Mouse (Mus musculus) A20 (cell line): ENCODE results near the gene Oaf.

Experiments
- DNase-seq: peaks from one replicate; pipeline ENCODE4 v3.0.0-alpha.2; 2011; ENCODE audit warnings: low read depth, low spot score

Oaf gene

DNA sequence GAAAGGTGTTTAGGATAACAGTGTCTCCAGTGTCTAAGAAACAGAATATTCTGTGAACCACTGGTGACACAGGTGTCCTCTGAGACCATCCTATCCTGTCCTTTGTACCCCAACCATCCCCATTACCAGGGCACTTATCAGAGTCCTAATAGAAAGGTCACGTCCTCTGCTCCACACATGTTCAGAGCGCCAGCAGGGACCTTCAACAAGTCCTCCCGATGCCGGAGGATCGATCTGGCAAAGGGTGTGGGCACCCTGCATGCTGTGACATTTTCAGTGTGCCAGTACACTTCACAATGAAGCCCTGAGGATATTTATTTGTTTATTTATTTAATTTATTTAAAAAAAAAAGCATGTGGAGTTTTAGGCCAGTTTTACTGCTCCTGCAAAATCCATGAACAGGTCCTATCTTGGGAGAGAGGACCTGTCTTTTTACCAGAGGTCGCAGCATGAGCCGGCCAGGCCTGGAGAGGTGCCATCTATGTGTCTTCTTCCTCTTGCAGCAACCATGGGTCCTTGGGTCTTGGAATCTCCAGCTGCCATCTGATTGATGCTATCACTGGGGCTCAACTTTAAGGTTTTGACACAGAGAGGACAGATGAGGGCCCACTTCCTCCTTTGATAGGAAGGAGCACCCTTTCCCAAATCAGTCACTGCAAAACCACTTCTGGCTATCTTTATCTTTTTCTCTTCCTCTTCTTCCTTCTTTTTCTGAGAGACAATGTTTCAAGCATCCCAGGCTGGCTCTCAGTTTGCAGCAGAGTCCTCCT, 6.3 kb upstream of the Oaf start:
- DNase-seq, result no peak

DNA sequence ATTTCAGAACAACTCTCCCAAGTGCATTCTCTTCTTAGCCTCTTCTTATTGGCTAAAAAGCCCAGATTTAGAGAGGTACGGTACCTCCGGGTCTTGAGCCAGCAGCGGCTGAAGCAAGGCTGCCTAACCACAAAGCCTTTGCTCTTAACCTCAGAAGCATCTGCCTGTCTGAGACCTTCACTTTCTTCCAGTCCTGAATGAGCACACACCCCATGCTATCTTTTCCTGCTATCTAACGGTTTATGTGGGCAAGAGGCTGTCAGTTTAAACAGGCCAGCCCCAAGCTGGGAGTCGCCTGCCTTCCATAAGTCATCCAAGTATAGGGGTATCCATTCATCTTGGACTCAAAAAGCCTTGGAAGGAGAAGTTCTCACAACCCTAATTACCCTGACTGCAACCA, 2.7 kb upstream of the Oaf start:
- no peak for DNase-seq

DNA sequence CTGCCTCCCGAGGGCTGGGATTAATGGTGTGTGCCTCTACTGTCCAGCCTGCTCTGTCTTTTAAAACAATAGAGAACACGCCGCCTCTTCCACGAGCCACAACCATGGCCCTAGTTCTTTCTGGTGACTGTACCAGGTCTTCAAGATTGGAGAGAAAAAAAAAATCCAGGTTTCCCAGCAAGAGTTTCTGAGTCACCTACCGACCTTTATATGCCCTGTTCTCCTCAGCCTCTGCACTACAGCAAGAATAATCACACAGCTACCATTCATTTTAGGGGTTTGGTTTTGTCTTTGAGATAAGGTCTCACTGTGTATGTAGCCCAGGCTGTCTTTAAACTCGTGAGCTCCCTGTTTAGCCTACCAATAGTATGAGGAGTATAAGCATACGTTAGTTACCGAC, 2.3 kb upstream of the Oaf start:
- DNase-seq, result no peak

DNA sequence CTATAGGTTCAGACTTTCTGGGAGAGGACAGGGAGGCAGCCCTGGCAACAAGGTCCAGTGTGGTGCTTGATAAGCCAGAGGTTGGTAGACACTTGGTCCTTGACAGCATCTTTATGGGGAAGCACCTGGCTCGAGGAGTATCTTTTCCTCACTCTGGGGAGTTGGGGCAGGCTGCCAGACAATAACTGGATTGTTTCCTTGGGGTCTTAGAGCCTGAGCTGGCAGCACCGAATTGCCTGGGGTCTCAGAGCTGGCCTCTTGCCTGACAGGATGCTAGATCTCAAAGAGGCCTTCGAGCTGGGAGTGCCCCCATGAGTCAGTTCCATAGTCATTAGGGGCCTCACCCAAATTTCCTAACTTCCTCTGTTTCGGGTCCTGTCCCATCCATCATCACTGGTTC, 1.6 kb upstream of the Oaf start:
- DNase-seq, result no peak

DNA sequence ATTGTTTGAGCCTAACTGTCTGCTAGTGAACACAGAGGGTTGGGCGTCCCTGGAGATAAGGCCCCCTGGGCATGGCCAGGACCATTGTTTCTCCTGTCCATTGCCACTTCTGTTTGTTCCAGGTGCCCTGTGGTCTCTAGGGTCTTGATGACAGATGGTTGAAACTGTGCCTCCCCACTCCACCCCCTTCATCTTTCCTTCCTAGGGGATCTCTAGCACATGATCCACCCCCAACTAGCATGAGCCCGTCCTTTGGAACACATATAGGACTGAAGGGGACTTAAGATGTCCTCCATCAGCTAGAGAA, 836 bp upstream of the Oaf start:
- DNase-seq, result no peak

DNA sequence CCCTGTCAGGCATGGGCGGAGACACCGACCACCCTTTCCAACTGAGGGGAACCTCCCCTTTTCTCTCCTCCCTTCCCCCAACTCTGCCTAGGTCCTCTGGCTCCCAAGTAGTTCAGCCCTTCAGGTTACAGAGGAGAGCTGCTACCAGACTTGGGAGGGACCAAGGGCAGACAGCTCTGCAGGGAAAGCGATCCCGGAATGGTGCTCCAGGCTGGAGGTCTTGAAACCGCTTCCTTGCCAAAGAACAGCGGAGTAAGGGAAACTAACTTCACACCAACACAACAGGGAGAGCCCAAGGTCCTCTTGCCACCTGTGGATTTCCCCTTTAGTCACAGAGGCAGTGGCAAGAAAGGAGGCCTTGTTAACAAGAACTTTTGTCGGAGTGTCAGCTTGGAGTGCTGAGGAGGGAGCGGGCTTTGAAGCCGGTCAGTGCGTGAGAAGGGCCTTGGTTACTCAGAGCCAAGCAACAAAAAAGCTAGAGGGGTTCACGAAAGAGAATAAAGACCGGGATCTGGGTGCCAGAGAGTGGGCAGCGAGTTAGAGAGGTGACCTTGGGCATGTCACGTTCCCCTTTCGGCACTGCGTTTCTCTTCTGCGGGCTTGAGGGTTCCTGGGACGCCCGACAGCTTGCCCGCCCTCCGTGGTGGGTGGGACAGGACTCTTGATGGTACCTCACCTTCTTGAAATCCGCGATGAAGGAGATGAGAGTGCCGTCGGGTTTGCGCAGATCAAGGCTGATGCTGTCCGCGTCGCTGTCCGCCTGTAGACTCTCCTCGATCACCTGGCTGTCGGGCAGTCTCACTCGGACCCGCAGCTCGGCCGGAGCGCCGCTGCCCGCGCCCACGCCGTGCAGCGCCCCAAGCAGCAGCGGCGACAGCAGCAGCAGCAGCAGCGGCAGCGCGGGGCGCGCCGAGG, 823 bp downstream of the Oaf start:
- no peak for DNase-seq

DNA sequence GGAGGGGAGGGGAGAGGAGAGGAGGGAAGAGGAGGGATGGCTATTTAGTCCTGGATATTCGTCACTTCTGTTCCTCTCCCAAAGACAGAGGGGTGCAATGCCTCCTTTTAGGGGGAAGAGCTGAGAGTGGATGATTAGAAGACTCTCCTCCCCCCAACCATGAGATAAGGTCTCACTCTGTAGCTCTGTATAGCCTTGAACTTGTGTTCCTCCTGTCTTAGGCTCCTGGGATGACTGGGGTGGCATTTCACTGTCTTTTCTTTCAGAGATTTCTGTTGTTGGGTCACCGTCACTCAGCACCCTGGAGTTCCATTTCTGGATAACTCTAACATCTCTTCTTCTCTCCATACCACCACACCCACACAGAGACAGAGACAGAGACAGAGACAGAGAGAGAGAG, 1.5 kb downstream of the Oaf start:
- DNase-seq, result no peak

DNA sequence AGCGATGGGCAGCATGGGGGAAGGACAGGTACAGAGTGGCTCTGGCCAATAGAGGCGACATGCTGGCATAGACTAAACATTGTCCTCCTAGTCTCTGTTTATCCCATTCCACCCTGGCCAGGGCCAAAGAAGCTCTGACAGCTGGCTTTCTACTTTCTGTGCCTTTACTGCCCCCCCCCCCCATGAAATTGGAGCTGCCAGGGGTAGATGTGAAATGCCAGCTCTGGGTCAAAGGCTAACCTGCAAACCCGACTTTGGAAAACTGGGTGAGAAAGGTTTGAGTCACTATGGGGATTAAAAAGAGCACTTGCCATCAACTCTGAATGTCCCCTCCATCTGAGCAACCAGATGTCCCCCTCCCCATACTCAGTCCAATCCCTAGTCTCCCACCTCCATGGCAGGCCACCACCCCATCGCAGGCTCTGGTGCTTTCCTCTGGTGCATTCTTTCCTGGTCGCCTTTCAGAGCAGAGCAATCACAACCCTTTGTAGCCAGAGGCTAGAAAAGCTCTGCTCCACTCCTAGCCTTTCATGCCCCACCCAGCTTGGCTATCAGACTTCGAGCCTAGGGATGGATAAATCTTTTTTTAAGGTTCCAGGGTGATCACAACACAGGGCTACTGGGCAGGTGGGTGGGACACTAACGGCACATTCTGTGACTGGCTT, 2.5 kb downstream of the Oaf start:
- DNase-seq, result no peak

DNA sequence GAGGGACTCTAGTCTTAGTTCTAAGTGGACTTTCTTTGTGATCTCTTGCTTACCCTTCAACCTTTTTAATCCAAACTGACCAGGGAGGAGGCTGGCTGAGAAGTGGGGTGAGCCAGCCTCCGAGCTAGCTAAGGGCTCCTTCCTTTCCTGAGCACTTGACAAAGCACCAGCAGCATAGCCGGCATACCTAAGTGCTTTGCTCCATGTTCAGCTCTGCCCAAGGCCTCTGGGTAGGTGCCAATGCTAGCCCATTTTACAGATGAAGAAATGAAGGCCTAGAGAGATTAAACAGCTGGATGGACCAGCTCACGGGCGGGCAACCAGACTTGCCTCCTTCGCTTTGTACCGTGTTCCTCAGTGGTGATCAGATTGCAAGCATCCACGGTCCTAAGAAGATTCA, 3.1 kb downstream of the Oaf start:
- no peak for DNase-seq

DNA sequence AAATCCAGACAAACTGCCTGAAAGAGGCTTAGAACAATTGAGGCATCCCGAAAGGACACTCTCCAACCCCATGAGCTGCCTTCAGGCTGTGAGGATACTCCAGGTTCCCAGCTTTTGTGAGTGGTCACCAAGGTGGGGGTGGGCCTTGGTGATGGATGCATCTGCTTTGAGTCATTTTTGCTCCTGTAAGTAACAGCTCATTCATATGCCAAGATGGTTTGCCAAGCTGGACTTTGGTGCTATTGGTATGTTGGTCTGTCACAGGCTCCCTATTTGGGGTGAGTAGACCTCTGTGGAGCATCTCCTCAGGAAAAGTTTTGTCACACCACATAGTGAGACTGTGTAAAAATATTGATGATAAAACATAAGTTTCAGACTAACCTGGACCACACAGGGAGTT, 3.6 kb downstream of the Oaf start:
- DNase-seq, result no peak

DNA sequence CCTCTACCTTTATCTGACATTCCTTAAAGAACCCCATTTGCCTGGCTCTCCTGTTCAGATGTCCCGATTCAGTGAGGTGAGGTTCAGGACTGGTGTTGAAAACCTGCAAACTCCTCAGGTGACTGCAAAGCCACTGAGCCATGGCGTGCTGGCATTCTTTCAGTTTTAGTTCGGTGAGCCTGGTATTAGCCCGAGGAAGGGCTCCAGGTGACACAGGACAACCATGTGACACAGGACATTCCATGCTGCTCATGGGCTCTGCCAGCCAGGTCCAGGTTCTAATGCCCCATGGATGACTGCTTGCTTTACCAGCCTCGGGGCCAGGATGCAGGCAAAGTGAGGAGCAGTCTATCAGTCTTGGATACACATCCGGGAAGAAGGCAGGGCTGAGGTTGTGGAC, 4.4 kb downstream of the Oaf start:
- DNase-seq, result no peak

DNA sequence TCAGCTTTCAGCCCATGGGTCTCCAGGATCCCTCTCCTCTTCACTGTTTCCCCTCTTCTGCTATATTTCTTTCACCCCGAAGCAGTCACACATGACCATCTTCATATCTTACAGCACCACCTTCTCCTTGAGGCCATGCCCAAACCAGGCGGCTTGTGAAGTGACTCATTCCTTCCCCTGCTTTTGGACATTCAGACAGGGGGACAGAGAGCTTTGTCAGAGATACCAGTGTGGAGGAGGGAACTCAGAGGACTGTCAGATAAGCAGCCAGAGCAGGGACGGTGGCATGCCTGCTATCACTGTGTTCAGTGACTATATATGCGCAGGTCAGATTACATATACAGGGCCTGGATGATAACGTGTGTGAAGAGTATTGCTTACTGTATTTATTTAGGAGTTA, 5.2 kb downstream of the Oaf start:
- DNase-seq, result no peak

DNA sequence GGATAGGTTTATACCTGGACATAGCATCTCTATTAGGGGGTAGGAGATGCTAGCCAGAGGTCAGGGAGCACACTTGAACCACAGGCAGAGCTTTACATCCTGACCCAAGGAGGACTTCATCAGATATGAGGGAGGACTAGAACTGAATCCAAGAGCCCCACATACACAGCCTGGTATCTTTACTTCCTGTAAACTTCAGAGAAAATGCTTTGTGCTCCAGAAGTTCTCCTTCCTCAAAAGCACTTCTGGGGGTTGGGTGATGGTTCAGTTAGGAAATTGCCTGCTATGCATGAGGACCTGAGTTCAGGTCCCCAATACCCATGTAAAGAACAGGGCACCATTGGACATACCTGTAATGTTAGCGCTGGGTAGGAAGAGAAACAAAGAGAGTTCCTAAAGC, 6.2 kb downstream of the Oaf start:
- DNase-seq, result no peak

DNA sequence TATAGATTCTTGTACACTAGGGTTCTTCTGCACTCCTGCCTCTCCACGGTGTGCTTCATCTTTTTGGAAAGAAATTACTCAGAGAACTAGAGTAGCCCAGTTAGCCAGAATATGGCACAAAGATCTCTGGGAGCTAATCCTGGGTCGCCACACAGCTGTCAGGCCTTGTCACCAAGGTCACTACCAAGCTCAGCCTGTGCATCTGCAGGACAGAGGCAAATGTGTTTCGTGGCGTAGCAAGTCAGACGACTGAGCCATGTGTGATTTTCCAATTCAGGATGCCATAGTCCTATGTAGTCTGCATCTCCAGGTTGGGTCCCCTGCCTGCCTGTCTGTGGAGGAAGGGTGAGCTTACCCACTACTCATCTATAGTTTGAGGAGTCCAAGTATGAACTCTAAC, 6.7 kb downstream of the Oaf start:
- no peak for DNase-seq

DNA sequence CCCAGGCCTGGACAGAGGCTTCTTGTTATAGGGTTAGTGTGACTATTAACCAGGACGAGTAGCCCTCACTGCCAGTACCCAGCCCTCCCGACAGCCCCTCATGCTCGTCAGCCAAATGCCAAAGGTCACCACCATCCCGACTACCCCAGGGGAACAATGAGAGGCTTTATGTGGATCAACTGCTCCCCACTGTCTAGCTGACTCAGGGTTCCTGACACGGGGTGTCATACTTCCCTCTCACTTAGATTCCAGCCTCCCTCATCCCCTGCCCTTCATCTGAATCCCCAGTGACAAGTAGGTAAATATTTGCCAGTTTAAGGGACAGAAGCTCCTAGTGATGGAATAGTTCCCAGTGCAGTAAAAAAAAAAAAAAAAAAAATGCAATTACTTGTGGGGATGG, 7.4 kb downstream of the Oaf start:
- DNase-seq, result no peak

DNA sequence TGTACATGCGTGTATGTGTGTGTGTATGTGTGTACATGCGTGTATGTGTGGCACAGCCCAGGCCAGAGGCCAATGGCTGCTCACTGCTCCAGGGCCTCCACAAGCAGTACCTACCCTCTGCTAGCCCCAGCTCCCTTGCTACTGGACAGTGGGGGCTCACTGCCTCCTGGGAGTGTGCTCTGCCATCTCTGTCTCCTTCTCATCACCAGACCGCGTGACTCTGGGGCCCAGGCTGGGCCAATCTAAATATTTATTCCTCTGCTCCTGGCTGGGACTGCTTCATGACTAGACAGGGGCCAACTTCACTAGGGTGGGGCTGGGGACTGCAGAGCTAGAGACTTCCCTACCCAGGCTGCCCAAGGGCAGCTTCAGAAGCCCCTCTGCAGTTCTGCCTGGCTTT, 7.9 kb downstream of the Oaf start:
- no peak for DNase-seq

DNA sequence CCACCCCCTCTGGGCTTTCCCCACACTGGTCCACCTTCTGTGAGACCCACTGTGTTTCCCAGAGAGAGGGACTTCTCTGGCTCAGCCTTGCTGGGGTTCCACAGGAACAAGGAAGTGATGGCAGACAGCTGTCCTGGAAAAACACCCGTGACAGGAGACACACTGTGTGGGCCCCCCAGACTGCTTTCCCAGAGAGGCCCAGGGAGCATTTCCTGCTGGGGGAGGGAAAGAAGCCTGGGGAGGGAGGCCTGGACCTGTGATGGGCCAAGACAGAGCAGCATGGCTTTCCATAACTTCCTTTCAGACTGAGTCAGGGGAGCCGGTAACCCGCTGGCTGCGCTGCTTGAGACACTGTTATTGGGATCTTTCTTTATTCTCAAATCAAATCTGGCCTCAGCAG, 8.8 kb downstream of the Oaf start:
- DNase-seq, result no peak

DNA sequence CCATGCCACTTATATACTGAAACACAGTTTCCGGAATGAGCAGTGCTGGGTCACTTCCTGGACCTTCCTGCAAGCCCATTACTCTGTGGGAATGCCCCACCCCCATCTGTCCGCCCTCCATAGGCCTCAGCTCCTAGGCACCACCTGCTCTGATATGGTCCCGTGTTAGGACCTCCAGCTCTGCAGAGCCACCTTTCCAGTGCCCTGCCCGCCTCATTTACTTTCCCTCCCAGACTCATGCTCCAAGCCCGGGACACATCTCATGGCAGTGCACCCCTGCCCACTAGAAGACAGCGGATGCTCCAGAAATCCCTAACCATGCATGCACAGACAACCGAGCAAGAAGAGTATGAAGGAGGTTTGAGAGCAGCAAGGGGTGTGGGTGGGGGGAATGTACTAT, 9.7 kb downstream of the Oaf start:
- DNase-seq, result no peak

DNA sequence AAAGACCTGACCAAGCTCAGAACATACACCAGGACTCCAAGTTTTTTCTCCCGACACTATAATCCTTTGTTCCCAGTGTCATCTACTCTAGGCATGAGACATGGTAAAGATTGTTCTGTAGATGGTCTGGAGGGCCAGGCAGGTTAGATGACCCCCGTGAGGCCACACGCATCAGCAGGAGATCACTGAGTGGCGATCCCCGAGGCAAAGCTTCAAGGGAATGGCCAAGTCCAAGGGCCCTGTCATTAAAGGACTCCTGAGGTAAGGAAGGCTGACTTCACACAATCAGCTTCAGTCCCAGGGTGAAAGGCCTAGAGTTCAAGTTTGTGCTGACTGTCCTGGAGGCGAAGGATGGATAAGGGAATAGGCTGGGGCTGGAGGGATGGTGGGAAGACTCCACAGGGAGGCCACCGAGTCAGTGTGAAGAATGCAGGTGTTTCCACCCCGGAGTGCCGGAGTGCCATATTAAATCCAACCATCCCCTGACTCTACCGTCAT, 10.3 kb downstream of the Oaf start:
- no peak for DNase-seq

DNA sequence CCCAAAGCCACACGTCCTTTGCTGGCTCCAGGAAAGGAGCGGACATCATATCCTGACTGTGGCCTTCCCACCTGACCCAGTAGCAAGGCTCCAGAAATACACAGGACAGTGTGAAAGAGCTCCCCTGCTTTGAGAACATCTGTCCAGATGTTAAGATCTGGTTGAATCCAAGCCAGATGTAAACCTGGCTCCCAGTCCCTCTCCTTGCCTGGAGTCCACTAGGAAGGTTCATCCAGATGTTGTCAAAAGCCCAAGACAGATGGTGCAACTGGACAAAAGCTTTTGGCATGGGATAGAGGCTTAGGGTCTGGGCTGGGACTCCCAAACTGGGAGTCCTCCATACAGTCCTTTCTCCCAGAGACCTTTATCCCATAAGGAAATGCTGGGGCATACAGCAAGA, 11.0 kb downstream of the Oaf start:
- DNase-seq, result no peak

DNA sequence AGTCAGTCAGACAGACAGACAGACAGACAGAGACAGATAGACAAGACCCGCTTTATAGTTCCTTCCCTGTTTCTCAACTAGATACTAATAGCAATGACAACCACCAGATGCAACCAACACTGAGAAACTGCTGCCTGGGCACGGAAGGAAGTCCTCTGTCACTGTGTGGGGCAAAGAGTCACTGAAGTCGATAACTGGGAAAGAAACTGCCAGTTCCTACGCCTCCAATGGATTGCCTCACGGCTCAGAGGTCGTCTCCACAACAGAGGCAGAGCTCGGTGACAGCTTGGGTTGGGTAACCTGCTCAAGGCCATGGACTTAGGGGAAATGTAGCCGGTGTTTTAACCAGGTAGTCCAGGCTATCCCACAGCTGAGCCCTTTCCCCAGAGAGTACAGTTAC, 12.1 kb downstream of the Oaf start:
- no peak for DNase-seq

DNA sequence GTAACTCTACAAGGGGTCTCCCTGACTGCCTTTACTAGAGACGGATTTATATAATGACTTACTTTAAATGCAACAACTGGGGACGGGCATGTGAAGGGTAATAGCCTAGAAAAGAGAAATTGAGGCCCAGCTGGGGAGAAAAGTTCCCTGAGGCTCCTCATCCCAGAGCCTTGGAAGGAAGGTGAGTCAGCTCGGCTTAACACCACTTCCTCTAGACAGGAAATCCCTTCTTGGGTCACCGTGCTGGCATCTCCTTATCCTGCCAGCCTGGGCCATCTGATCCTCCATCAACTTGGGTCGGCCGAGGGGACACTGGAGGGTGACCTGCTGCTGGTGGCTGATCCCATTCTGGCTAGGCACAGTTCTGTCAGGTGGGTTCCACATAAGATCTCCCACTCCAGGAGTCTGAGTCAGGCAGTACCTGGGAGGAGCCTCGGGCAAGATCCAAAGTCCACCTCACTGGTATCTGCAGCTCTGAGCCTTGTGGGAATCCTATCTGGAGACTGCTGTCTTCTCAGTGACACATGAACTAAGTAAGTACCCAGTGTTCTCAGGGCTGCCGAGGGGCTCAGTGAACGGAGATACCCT, 13.0 kb downstream of the Oaf start:
- DNase-seq, result no peak
